Mouse (Mus musculus): ENCODE measurements around the gene Esp6.
"Not testable (repeated sequence)": the region's sequence is repeated elsewhere in the genome, so short reads cannot be mapped to it uniquely, and the experiment has no call there.

The Esp6 gene

GRCm38 (mm10) chr17:40561207-40561606 lies at the start of gene Esp6:
Gene Esp6 (plus strand): TSS chr17:40561507.
- no peak for DNase-seq (ENCODE audit: low spot score in 2 of 2)

DNA sequence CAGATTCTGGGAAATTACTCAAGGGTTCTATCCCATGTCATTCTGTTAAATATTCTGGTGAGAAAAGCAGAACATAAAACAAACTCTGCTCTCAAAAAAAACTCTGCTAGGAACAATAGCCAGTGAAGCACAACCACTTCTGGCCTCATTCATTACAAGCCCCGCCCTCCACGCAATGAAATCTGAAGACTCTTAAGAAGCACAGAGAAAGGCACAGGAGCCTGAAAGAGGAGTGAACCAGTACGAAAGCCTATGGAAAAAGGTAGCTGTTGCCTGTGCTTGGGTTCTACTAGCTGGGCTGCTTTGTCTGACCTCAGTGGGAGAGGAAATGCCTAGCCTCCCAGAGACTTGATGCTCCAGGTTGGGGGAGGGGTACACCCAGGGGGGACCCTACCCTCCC lies 41.5 kb upstream of the Esp6 start, which contains the start of gene Esp8:
TSS of gene Esp8 (plus strand) at position 205 of the 400 bp plus-strand sequence.
- DNase-seq (ENCODE audit: low spot score in 2 of 2): no peak

GRCm38 (mm10) chr17:40529813-40530212 lies 31.5 kb upstream of the Esp6 start:
- no peak for DNase-seq (ENCODE audit: low spot score in 2 of 2)

GRCm38 (mm10) chr17:40531147-40531546 lies 30.2 kb upstream of the Esp6 start:
- DNase-seq (ENCODE audit: low spot score in 2 of 2): no peak

DNA sequence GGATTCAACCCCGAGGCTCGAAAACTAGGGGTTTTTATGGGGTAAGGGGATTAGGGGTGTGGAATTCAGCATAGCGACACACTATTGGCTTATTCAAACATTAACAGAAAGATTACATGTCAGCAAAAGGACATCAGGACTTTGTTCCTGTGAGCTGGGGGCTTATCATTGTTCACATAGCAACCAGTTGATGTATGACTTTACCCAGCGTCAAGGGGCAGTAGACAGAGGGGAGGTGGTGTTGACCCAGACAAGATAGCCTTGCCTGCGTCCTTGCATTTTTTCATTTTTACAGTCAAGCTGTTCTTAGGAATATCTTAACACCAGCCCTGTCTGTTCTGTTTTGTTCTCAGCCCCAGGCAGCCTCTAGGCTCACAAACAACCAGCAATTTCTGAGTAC lies 14.3 kb upstream of the Esp6 start:
- DNase-seq (ENCODE audit: low spot score in 2 of 2): not testable (repeated sequence)

DNA sequence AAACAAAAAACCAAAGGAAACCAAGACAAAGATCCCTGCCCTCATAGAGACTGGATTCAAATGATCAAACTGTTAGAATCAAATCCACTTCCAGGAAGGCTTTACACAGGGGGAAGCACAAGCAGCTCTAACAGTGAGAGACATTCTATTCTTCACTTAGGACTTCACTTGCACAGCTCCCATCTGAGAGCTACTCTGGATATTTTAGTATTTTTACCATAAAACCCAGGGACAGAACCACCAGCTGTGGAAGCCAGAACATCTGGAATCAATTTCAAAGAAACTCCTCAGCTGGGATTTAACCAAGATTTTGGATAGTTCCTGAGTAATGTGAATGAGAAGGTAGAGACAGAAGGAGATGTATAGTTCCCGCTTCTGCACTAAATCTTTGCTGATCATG lies 7.8 kb upstream of the Esp6 start:
- DNase-seq (ENCODE audit: low spot score in 2 of 2): no peak

DNA sequence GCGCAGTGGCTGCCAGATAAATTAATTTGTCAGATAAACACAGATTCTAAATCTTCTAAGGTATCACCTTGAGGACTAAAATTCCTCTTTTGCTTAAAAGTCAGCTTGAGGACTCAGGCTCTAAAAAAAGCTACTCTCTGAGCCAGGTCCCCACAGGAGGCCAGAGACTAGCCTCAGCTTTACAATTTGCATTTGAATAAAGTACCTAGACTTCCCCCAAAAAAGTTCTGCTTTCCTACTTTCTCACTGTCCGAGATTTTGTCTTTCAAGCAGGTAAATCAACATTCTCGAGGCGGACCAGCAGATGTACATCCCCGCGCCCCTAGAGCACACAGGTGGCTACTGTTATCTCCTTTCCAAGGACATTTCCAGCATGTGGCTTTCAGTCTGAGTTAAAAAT lies 22.6 kb downstream of the Esp6 start:
- not testable (repeated sequence) for DNase-seq (ENCODE audit: low spot score in 2 of 2)

DNA sequence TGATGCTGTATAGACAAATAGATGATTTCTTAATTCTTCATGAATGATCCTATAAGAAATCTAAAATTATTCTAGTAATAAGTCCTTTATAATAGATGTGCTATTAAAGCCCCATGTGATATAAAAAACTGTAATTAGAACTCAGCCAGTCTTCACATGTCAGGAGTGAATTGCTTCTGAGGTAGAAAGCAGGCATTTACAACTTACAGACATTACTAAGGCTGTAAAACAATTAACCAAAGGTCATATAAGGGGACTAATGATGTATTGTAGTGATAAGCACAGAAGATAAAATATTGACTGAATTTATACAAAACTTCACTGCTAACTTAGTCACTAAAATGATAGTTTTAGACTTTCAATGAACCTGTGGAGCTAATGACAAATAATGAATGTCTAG lies 30.0 kb downstream of the Esp6 start:
- DNase-seq (ENCODE audit: low spot score in 2 of 2): no peak

GRCm38 (mm10) chr17:40598294-40598693 lies 37.0 kb downstream of the Esp6 start, which contains the start of gene Esp4:
Gene Esp4 (plus strand): TSS chr17:40598594.
- DNase-seq (ENCODE audit: low spot score in 2 of 2): no peak

Data from left cerebral cortex, adult 9 months (tissue).